Mouse (Mus musculus) mouse embryonic stem cell (cell line): ENCODE measurements around the gene Ccdc89.

Source experiments
- in situ Hi-C, 2 experiments: fragments of 300-500 bp; cut with MboI; formaldehyde crosslinking; loops; 1 replicate in 1 of 2; 3 replicates in 1 of 2; pipeline ENCODE4 v1.14.3; 2019 to 2020; ENCODE audit warnings: low sequenced_read_pairs in 2 of 2, low pct_unique_long_range_greater_than_20kb in 1 of 2, mixed read lengths in 1 of 2; ENCODE audit not compliant: unreplicated experiment in 1 of 2

The Ccdc89 gene

DNA sequence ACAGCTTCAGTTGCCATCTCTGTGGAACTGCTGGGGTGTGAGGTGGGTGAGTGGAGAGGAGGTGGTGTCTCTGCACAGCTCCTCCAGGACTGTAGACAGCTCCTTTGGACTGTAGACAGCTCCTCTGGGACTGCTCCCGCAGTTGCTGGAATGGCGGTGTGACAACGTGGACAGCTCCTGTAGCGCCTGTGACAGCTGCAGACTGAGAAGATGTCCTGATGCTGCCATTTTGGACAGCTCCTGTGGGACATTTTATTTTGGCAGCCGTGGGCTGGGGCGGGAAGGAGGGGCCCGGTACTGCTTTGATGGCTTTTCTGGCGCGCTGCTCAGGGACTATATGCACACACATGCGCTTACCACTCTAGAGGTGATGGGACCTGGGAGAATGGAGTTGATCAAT lies 34.0 kb downstream of the Ccdc89 start:
- in situ Hi-C loops, result loop anchor here in 1 of 2 experiments (25.0 kb wide), 1 partner anchor 473 kb away; the partner anchor contains the start of gene Eed

DNA sequence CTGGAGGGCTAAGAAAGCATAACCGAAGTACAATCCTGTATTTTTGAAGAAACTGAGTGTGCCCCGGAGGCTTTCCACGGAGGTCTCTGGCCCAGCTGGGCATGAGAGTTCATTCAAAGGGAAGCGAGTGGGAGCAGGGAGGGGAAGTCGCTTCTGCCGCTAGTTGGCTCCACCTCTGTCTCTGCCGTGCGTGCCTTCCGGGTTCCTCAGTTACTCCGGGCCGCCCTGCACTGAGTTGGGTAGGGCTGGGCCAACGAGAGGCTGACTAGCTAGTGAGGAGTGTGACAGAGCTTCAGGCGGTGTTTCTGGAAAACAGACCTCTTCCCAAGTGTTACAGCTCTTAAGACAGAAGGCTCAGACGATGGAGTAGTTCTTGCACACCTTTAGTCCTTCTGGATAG lies 34.6 kb downstream of the Ccdc89 start:
- in situ Hi-C loops, result loop anchor here in 1 of 2 experiments (25.0 kb wide), 1 partner anchor 474 kb away; the partner anchor contains the start of gene Eed

DNA sequence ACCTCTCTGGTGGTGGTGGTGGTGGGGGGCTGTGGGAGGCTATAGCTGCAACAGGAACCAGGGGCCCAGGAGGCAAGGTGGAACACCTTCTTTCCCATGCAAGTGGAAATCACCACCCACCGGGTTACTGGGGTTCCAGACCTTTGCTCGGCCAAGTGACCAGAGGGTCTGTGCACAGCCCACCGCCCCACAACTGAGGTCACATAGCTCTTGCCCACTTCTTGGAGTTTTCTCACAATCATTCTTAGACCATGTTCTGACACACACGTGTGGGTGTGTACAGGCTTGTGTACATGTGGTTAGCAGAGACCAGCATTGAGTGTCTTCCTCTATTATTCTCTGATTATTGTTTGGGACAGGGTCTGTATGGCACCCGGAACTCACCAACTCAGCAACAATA lies 35.1 kb downstream of the Ccdc89 start:
- in situ Hi-C loops, result loop anchor here in 1 of 2 experiments (25.0 kb wide), 1 partner anchor 474 kb away; the partner anchor contains the start of gene Eed

DNA sequence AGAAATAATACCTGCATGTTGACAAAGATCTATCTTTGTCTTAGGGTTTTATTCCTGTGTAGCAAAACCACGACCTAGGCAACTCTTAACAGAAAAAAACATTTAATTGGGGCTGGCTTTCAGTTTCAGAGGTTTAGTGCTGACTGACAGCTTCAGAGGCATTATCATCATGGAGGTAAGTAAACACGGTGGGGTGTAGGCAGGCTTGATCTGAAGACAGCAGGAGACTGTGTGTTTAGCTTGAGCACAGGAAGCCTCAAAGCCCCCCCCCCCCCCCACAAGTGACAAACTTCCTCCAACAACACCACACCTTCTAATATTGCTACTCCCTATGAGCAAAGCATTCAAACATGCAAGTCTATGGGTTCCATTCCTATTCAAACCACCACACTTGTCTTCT lies 47.1 kb downstream of the Ccdc89 start:
- in situ Hi-C loops, result loop anchor here in 1 of 2 experiments (25.0 kb wide), 1 partner anchor 486 kb away; the partner anchor contains the start of gene Eed

DNA sequence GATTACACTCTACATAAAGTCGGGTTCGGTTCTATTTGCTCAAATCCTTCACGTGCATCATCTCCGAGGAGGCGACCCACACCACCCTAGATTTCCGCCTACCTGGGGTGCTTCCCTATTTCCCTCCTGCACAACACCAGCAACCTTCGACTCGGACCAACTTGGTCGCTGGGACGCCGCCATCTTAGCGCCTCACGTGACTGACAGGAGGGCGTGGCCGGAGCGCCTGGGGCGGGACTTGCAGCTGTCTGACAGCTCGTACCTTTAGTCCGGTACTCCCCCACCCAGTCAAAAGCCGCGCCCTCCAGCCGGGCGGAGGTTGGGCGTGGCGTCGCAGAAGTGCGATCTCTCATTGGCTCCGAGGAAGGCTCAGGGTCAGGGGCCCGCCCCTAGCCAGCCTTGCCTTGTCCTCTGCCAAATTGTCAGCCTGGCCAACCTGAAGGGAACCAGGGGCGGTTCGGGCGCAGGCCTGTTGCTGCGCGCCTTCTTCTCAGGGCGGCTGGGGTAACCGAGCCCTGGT lies 49.5 kb downstream of the Ccdc89 start, which contains the start of gene Tmem126b:
Gene Tmem126b (minus strand): TSS at position 209 of the 520 bp plus-strand sequence.
- in situ Hi-C loops, result loop anchor here in 1 of 2 experiments (25.0 kb wide), 1 partner anchor 961 kb away; no protein-coding TSS in a partner anchor

DNA sequence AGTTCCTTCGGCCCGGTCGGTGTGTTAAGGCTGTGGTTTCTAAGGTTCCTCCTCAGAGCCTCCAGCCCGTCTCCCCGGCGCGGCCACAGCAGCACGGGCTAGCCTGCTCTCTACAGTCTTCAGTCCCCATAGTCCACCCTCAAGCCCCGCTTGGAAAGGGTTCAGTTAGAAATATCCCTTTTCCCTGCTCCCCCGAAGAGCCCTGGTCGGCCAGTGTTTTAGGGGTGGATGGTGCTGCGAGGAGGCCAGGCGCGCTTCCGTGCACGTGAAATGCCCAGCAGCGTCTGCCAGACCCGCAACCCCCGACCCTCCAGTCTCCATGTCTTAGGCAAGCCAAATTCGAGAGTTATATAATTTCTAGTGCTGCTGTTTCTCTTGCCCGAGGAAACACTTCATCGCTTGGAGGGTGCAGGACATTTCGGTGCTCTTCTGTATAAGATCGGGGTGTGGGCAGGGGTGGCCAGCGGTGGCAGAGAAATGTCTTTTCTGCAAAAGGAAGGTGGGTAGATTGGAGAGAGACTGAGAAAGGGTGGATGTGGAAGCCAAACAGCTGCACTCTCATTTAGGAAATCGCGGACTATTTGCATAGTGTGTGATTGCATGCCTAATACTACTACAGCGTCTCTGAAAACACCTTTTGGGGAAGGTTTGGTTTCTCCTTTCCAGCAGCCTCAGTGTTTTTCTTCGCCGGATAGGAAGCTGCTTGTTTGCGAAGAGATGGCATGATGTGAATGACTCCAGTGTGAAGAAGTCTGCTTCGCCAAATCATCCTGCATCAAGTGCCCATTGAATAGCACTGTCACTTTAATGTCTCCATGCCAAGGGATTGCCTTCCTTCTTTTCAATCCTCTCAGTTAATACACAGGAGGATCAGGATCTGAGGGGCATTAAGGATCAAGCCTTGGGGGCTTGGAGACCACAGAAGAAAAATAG lies 50.2 kb downstream of the Ccdc89 start, which contains the start of gene Dlg2:
Gene Dlg2 (plus strand): TSS at position 360 of the 933 bp plus-strand sequence.
- in situ Hi-C loops, result loop anchor here in 1 of 2 experiments (25.0 kb wide), 1 partner anchor 961 kb away; no protein-coding TSS in a partner anchor
